Mouse (Mus musculus): ENCODE measurements around the gene Poldip3.
"Not testable (repeated sequence)": the region's sequence is repeated elsewhere in the genome, so short reads cannot be mapped to it uniquely, and the experiment has no call there.

Gene Poldip3

DNA sequence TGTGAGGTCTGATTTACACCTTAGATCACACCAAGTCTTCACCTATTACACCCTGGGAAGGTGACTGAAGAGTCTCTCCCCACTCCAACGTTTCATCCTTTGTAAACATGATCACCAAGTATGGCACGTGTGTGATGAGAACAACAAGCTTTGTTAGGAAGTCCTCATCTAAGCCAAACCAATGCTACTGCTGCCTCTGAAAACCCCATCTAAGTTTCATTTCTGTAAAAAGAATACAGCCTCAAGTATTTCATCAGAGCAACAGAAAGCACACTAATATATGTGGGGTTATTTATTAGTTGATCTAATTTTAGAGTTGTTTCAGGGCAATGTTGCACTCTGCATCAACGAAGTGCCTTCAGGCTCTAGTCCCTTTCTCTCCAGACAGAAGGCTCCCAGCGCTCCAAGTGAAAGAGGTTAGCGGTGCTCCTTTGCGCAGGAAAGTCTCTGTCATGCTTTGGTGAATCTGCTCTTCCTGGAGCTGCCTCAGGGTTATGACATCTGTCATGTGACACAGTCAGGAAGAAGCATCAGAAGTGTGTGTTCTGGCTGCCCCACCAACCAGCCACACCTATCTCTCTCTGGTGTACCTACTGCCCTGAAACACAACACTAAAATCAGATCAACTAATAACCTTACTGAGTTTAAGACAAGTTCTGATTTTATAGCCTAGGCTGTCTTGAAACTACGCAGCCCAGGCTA is 19.5 kb downstream of the Poldip3 start:
- no peak for DNase-seq (ENCODE audit: extremely low read depth, low read depth, low spot score)

DNA sequence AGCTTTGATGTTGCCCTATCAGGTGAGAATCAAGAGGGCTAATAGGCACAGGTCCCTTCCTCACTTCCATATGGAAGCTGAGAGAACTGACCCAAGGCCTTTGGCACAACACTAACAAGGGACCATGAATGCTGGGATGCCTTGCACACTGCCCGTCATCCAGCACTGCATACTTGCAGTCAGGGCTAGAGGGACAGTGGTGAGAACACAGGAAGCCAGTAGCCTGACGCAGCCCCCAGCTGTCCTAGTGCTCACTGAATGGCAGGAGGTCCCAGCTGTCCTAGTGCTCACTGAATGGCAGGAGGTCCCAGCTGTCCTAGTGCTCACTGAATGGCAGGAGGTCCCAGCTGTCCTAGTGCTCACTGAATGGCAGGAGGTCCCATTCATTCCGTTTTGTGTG is 22.1 kb downstream of the Poldip3 start:
- not testable (repeated sequence) for DNase-seq (ENCODE audit: extremely low read depth, low read depth, low spot score)

DNA sequence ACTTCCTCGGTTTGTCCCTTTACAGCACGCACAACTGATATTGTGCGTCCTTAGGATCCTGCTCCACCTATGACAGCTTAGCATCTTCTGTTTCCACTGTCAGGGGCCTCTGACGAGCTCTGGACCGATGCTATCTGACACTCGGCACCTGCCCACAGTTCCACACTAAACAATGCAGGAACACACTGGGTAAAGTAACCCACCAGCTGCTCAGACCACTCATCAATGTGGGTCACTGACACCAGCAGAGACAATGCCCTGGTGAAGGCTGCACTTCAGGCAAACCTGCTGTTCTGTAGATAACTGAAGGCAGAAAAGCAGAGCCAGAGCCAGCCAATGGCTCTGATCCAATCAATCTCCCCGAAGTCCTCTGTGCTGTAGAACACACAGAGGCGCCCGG is 22.6 kb downstream of the Poldip3 start:
- DNase-seq (ENCODE audit: extremely low read depth, low read depth, low spot score): no peak

DNA sequence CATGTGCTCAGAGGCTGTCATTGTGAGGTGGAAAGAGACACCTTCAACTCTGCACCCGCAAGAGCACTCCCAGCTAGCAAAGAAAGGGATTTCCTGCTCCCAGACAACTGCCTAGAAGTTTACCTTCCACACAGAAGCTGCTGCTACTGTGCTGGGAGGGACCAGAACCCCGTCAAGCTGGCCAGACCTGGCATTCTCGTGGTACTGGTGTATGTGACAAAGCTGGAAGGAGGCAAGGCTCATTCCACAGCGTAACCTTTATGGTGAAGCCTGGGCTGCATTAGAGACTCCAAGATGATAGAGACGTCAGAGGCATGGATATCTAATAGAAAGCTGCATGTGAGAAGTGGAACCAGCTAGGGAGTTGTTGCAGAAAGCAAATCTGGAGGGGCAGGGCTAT is 24.6 kb downstream of the Poldip3 start:
- no peak for DNase-seq (ENCODE audit: extremely low read depth, low read depth, low spot score)

DNA sequence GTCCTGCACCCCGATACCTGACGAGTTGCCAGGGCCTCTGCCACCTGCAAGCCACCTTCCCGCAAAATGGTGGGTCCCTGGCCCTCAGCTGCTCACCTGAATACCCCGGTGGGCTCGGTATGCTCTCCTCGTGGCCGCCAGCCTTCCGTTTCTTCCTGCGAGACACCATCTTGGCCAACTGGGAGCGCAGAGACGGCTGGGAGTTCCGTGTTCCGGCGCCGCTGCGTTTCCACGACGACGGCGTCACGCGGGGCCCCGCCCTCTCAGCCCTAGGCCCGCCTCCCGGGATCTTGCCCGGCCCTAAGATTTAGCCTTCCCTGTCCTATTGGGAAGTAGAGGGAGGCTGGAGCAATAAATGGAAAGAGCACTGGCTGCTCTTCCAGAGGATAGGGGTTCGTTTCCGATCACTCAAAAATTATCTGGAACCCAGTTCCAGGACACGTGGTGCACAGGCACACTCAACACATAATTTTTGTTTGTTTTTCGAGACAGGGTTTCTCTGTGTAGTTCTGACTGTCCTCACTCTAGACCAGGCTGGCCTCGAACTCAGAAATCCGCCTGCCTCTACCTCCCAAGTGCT is 26.5 kb downstream of the Poldip3 start, which contains the start of gene Rrp7a:
TSS of gene Rrp7a (minus strand) at position 236 of the 580 bp plus-strand sequence.
- no peak for DNase-seq (ENCODE audit: extremely low read depth, low read depth, low spot score)

DNA sequence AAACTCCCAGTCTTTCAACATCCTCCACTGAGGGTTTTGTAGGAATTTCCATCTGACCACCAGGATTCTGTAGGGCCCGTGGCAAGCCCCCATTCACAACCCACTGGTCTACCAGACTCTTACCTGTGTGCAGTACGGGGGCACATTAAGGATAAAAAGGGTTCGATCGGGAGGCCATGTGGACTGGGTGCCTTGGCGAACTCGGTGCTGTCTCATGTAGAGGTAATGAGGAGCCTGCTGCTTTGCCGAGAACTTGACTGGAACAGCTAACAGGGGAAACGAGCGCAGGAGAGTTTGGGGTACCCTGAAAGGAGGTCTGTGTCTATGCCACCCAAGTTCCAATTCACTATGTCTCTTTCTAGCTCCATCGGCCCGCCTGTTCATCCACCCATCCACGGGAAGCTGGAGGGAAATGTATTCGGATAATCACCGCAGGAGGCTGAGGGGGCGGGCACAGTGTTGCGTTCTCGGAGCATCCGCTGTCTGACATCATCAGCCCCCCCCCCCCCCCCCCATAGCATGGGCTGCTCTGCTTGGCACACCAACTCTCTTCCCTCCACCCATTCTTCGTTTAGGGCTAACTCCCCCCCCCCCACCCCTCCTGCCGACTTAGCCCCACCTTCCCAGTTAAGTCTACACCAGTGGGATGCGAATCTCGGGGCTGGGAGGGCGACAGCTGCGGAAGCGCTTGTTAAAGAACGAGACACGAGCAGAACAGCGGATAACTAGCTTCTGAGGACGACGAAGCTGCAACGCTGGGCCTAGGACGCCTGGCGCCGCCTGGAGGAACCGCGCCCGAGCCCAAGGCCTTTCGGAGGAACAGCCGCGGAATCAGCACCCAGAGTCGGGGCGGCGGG is 27.2 kb downstream of the Poldip3 start:
- no peak for DNase-seq (ENCODE audit: extremely low read depth, low read depth, low spot score)

DNA sequence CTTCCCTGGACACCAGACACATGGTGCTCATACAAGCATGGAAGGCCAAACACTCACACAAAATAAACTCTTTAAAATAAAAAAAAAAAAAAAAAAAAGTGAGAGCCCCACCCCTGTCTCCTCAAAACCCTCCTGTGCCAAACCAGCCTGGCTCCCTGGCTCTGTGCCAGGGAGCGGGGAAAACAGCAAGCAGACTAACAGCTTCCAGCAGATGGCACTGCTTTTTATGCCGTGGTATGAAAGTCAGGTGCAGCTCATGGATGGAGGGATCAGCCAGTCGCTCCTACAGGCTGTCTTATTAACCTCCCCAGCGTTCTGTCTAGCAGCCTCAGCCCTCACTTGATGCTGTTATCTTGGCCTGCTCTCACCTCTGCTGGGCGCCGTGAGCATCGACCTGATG is 30.8 kb downstream of the Poldip3 start:
- no peak for DNase-seq (ENCODE audit: extremely low read depth, low read depth, low spot score)

DNA sequence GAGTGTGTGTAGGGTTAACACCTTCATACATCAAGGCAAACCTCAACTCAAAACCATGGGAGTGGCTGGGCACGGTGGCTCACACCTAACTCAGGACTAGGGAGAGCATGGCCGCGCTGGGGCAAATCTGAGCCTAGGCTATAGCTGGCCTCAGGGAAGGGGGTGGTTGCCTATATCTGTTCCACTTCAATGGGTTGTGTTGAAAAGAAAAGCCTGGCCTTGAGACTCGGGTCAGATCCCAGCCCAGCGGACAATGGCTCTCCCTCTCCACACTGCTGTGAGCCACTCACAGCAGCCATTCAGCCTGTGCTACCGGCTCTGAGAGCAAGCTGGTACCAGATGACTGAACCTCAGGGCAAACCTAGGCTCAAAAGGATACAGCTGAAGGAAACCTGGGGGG is 34.1 kb downstream of the Poldip3 start:
- no peak for DNase-seq (ENCODE audit: extremely low read depth, low read depth, low spot score)

DNA sequence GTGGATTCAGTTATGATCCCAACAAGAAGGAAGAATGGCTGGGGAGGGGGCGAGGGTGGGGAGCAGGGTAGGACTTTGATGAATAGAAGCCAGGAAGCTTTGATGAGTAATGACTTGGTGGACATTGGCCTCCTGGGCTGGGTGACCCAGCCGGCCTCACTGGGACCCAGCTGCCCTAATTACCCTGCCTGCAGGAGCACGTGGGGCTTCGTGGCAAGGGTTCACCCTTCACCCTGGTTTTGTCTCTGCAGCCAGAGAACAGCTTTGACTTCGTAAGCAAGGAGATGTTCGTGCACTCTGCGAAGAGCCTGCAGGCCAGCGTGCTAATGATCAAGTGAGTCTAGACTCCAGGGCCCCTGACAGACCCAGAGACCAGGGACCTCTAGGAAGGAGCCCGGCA is 35.1 kb downstream of the Poldip3 start:
- DNase-seq (ENCODE audit: extremely low read depth, low read depth, low spot score): no peak

DNA sequence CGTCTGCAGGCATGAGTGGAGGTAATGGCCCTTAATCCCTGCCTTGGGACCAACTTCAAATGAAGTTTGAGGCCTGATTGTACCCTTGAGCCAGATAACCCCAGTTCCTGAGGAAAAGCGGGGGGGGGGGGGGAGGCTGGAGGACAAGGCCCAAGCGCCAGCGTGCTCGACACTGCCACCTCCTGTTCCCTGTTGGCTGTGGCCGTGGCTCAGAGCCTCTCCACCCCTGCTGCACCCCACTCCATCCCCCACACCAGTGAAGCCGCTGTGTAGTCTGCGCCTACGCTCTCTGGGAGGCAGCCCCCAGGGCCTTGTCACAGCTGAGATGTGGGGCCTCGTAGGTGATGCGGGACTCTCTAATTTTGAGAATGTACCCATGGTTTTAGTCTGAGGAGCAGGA is 36.3 kb downstream of the Poldip3 start:
- DNase-seq (ENCODE audit: extremely low read depth, low read depth, low spot score): no peak

DNA sequence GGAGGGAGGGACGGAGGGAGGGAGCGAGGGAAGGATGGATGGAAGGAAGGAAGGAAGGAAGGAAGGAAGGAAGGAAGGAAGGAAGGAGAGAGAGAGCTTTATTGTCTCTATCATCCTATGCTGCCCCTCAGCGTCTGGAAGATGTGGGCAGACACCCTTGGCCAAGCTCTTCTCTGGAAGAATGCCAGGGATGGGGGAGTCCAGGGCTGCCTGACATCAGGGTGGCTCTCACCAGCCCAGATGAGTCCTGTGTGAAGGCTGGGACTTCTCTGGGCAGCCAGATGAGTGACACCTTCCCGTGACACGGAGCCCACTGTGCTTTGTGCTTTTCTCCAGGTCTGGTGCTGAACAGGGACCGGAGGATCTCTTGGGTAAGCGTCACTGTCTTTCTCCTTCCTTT is 37.3 kb downstream of the Poldip3 start:
- DNase-seq (ENCODE audit: extremely low read depth, low read depth, low spot score): no peak

DNA sequence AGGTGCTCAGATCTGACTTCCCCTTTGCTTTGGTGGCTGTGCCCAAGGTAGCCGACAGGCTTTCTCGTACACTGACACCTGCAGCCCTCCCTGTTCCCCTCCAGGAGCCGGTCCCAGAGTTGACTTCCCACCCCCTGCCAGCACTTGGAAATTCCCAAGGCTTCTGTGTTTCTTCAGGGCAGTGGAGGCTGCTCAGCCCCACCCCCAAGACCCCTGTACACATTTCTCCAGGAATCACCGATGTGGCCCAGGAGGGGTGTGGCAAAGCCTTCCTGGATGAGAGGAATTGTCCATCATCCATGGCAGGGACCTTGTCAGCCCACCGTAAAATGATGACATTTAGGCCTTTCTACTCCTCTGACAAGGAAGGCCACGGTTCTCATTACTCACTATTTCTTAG is 37.9 kb downstream of the Poldip3 start:
- no peak for DNase-seq (ENCODE audit: extremely low read depth, low read depth, low spot score)

DNA sequence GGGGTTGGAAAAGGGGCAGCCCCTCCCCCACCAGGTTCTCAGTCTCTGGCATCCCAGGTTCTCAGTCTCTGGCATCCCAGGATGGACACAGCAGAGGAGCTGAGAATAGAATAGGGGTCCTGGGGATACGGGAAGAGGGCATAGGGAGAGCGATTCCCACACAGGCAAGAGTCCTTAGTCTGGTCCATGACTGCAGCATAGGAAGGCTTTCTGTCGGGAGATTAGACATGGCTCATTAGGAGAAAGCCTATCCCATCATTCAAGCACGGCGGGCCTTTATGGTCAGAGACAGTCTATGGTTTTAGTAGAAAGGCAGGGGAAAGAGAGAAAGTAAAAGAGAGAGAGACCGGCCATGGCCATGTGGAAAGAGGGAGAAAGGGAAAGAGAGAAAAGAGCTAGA is 41.4 kb downstream of the Poldip3 start:
- DNase-seq (ENCODE audit: extremely low read depth, low read depth, low spot score): no peak

DNA sequence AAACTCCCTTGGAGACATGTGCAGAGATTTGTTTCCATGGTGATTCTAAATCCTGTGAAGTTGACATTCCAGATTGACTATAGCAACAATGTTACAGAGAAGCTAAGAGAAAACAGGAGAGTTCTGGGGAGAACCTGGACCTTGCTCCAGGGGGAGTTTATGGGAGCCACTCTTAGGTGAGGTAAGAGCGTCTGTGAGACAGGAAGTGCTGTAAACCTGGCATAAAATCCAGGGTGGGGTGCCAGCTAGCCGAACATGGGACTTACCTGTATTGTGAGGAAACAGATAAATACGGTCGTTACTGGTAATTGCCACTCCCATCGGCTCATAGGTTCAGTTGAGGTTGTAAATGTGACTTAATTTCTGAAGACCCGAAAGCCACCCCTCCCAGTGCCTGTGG is 42.8 kb downstream of the Poldip3 start:
- no peak for DNase-seq (ENCODE audit: extremely low read depth, low read depth, low spot score)

DNA sequence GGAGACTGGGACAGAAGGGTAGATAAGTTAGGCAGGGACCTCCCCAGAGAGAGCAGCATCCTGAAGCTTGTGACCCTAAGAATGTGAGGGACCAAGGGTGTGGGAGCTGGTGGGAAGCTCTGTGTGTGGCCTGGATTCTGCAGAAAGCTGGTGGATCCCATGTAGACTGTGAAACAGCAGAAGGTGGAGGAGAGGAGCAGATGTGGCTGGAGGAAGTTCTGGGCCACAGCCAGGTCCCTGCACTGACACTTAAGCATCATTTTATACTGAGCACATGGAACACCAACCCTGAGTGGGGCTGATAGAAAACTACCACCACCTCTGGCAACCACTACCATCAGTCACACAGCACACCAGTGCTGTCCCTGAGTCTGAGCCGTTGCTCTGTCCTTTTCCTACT is 46.1 kb downstream of the Poldip3 start:
- no peak for DNase-seq (ENCODE audit: extremely low read depth, low read depth, low spot score)

DNA sequence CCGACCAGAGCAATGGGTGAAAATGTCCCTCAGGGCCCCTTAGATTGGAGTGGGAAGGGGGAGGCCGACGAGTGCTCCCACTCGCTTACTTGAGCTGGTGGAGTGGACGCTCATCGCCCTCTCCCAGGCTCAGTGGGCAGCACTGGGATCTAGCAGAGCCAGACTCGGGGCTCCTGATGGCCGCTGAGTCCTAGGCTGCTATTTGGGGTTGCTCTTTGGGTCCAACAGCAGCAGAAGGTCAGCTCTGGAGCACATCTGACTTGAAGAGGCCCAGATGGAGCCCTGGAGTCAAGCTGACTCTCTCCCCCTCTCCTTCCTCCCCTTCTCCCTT is 48.9 kb downstream of the Poldip3 start:
- no peak for DNase-seq (ENCODE audit: extremely low read depth, low read depth, low spot score)

DNA sequence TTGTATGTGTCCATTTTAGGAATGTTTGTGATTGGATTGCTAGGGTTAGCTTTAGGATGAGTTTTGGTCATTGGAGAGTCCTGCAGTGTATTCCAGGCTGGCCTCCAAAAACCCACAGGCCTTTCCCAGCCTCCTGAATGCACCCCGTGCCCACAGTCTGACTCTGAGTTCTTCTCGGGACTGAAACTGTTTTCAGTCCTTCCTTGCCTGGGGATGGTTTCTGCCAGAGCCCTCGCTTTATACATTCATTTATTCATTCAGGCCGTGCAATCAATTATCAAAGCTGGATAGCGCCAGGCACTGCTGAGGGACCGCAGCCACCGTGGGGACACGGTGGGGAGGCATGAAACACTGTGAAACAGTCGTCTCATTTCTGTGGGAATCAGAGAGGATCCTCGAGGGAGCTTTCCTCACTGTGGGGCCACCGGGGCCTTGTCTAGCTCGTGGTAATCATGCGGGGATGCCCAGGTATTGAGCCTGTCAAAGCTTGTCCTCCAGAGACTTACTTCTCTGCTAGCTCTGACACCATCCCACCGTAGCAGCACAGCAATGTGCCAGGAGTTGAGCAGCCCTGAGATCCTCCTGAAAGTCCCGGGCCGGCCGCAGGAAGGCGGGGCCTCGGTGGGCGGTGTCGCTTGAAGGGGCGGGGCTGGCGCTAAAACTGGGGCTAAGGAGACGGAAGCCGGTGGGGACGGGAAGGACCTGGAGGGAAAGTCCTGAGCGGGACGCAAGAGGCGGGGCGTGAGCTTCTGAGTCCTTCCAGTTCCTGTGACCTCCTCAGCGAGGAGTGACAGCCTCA is 49.5 kb downstream of the Poldip3 start:
- no peak for DNase-seq (ENCODE audit: extremely low read depth, low read depth, low spot score)

DNA sequence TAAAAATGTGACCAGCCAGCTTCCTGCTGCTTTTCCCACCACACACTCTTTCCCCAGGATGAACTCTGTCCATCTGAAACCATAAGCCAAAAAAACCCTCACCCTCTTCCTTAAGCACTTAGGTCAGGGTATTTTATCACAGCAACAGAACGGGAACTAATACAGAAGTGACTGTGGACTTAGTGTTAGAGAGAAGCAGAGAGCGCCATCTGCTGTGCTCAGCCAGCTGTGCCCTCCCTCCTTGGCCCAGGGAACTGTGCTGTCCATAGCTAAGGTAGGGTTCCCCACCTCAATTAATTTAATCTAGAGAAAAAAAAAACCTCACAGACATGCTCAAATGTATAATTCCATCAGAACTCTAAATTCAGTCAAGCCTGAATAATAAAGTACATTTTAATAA is 53.2 kb downstream of the Poldip3 start:
- no peak for DNase-seq (ENCODE audit: extremely low read depth, low read depth, low spot score)

DNA sequence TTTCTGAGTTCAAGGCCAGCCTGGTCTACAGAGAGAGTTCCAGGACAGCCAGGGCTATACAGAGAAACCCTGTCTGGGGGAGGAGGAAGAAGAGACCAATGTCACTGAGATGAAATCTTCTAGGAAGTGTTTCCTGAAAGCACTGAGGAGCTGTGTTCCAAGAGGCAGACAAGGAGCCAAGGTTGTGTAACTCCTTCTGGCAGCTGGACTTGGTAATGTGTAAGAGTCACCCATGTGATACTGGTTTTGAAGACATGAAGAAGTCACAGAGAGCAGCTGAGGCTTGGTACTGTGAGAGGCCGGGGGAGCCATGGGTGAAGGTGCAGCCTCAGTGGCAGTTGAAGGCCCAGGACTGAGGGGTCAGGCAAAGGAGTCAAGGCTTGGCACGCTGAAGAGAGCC is 55.5 kb downstream of the Poldip3 start:
- DNase-seq (ENCODE audit: extremely low read depth, low read depth, low spot score): peak; percentile 83

DNA sequence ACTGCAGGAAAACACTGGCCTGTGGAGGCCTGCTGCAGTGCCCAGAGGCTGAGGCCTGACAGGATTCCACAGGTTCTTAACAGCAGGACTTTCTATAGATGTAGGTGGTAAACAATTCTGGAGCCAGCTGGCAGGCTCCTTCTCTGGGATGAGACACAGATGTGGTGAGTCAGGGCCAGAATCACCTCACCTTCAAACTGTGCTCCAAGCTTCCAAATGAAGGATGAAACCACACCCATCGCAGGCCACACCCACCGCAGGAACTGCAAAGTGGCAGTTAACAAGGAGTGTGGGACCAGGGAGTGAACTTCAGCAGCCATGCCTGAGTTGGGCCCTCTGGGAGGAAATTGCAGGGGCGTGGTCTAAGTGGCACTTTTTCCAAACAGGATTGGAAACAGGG is 58.3 kb downstream of the Poldip3 start:
- DNase-seq (ENCODE audit: extremely low read depth, low read depth, low spot score): peak; percentile 95

DNA sequence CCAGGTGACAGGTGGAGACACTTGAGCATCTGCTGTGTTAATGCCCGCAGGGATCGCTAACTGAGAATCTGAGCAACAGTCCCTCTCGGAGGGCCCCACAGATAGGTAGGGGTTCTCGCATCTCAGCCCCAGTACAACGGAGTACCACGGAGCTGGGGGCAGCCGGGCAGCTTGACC is 59.9 kb downstream of the Poldip3 start, which contains the start of gene Serhl:
TSS of gene Serhl (plus strand) at position 78 of the 177 bp plus-strand sequence.
- DNase-seq (ENCODE audit: extremely low read depth, low read depth, low spot score): no peak
